Mouse (Mus musculus) embryonic facial prominence, embryonic 14.5 days (tissue): ENCODE results near the gene Rnf207. TPM values are rescaled to one million over a fixed set of nuclear protein-coding genes. Genes with fewer than 3 reads are reported as not detected.

Source experiments
- ATAC-seq: fragments of 200-750 bp; cut with Nextera tagmentation; 2 replicates; pipeline ENCODE4 v1.8.0; 2017; ENCODE audit warnings: low read depth, moderate number of reproducible peaks, moderate TSS enrichment
- DNase-seq: peaks from one replicate; pipeline ENCODE4 v3.0.0-alpha.2; 2015; ENCODE audit warnings: low spot score
- H3K27ac ChIP-seq: fragments of 300-500 bp; sonication (generic); replicated peaks from 2 replicates; pipeline ENCODE4 v1.5.1; 2014; ENCODE audit warnings: low read depth, mild to moderate bottlenecking, low read length, moderate library complexity
- H3K27me3 ChIP-seq: fragments of 300-500 bp; sonication (generic); replicated peaks from 2 replicates; pipeline ENCODE4 v1.6.1; 2014; ENCODE audit warnings: low read length; ENCODE audit not compliant: control insufficient read depth, insufficient read depth
- H3K36me3 ChIP-seq: fragments of 300-500 bp; sonication (generic); 2 replicates; pipeline ENCODE4 v1.6.1; 2014; ENCODE audit warnings: low read length, mixed read lengths; ENCODE audit not compliant: control insufficient read depth, insufficient read depth
- H3K4me1 ChIP-seq: fragments of 300-500 bp; sonication (generic); 2 replicates; pipeline ENCODE4 v1.6.1; 2014; ENCODE audit warnings: antibody characterized with exemption, low read length; ENCODE audit not compliant: control insufficient read depth, insufficient read depth
- H3K4me2 ChIP-seq: fragments of 300-500 bp; sonication (generic); 2 replicates; pipeline ENCODE4 v1.6.1; 2014; ENCODE audit warnings: low read depth, mild to moderate bottlenecking, low read length, moderate library complexity, mixed read lengths
- H3K4me3 ChIP-seq: fragments of 300-500 bp; sonication (generic); 2 replicates; pipeline ENCODE4 v1.5.1; 2014; ENCODE audit warnings: low read depth, mild to moderate bottlenecking, low read length
- H3K9ac ChIP-seq: fragments of 300-500 bp; sonication (generic); 2 replicates; pipeline ENCODE4 v1.6.1; 2014; ENCODE audit warnings: low read depth, mild to moderate bottlenecking, low read length, moderate library complexity, mixed read lengths
- H3K9me3 ChIP-seq: fragments of 300-500 bp; sonication (generic); 2 replicates; pipeline ENCODE4 v1.6.1; 2016; ENCODE audit warnings: low read length; ENCODE audit not compliant: control insufficient read depth
- WGBS: fragments of 180-500 bp; shearing (Covaris S2); extraction: QIAGEN DNeasy Blood & Tissue Kit; methylation state at CpG from one replicate; pipeline ENCODE4 v1.1.7; 2014; 5-methylcytosine and 5-hydroxymethylcytosine counted together
- polyA plus RNA-seq: library from polyadenylated mRNA; unstranded; fragments of >200 nt; fragmentation: Nextera tagmentation; extraction: Ambion mirVana; gene quantifications from 2 replicates; pipeline ENCODE4 v1.2.1, GENCODE M21; 2014

Rnf207 gene
- polyA plus RNA-seq, 1 experiment from 2014 or later, result 0.84 TPM

GRCm38 (mm10) chr4:152338419-152339292, 19.9 kb upstream of the Rnf207 start, which contains the start of gene Chd5:
Gene Chd5 (plus strand): TSS chr4:152338651.
- Histone ChIP-seq H3K4me2 (peak within 1 kb of the TSS; percentile 100), H3K9ac (peak within 1 kb of the TSS; percentile 62), H3K36me3 (peaks cover 23% of the 10 kb centered on the region), H3K27ac (no peak within 1 kb of the TSS), H3K9me3 (no peaks in the 10 kb centered on the region), H3K4me3 (peak within 1 kb of the TSS; percentile 56), H3K4me1 (peaks cover 8% of the 10 kb centered on the region; the same call in 1 of the 2 replicates), H3K27me3 (peaks cover 43% of the 10 kb centered on the region)
- DNase-seq, result no peak
- ATAC-seq, result 0 out of 2 replicates have a peak, but pooled peaks have one; percentile 27
- WGBS, result 6% methylated on average over 7 of the region's 120 CpGs

DNA sequence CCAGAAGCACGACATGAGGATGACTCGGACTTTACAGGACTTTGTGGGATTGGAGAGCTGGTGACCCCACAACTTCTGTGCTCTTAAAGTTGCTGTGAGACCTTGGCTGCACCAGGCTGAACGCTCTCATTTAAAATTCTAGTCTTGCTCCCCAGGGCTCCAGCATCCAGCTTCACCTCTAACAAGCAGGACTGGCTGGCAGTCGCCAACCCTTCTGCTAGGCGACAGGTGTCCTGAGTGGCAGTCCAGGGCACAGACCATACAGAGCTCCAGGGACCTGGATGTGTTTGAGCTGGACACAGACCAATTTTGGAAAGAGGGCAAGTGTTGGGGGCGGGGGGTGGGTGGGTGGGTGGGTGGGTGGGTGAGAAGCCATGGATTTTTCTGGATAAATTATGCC, 19.0 kb upstream of the Rnf207 start:
- DNase-seq (no peak), ATAC-seq (no peak)
- Histone ChIP-seq H3K27me3 (peaks cover 43% of the 10 kb centered on the region), H3K4me1 (peaks cover 8% of the 10 kb centered on the region; the same call in 1 of the 2 replicates), H3K9ac (no peak overlapping the region), H3K27ac (no peak overlapping the region), H3K4me3 (no peak overlapping the region), H3K4me2 (no peak overlapping the region), H3K9me3 (no peaks in the 10 kb centered on the region), H3K36me3 (peaks cover 32% of the 10 kb centered on the region)
- 26% methylated on average over 5 of the region's 6 CpGs for WGBS

GRCm38 (mm10) chr4:152333587-152333986, 14.8 kb upstream of the Rnf207 start:
- Histone ChIP-seq H3K4me3 (no peak overlapping the region), H3K9me3 (no peaks in the 10 kb centered on the region), H3K4me2 (no peak overlapping the region), H3K36me3 (peaks cover 70% of the 10 kb centered on the region), H3K9ac (no peak overlapping the region), H3K27me3 (peaks cover 20% of the 10 kb centered on the region), H3K27ac (no peak overlapping the region), H3K4me1 (no peaks in the 10 kb centered on the region)
- DNase-seq (no peak), ATAC-seq (no peak)
- WGBS, result 91% methylated on average over 12 of the region's 12 CpGs

DNA sequence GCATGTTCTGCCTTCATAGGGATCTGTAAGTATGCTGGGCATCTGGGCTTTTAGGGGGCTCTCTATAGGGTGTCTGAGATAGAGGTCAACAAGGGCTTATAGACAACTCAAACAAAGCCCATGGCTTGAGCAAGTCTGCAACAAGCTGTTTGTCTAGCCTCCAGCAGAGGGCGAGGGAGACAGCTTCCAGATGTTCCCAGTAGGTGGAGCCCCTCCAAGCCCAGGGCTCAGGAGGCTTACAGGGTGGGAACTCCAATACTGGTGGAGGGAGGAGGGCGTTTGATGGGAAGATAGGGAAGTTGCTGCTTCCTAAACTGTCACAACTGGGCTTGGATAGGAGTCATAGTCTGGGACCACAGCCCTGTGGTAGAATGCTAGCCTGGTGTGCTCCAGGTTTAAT, 14.2 kb upstream of the Rnf207 start:
- DNase-seq, result peak; percentile 79
- H3K4me2 ChIP-seq, result no peak overlapping the region
- H3K4me3 ChIP-seq, result no peak overlapping the region
- no peaks in the 10 kb centered on the region for H3K4me1 ChIP-seq
- H3K36me3 ChIP-seq, result peaks cover 77% of the 10 kb centered on the region
- 56% methylated on average over 1 of the region's 2 CpGs for WGBS
- ATAC-seq, result peak; percentile 73
- no peak overlapping the region for H3K27ac ChIP-seq
- no peaks in the 10 kb centered on the region for H3K9me3 ChIP-seq
- H3K27me3 ChIP-seq, result peaks cover 14% of the 10 kb centered on the region; the same call in 1 of the 2 replicates
- H3K9ac ChIP-seq, result no peak overlapping the region

DNA sequence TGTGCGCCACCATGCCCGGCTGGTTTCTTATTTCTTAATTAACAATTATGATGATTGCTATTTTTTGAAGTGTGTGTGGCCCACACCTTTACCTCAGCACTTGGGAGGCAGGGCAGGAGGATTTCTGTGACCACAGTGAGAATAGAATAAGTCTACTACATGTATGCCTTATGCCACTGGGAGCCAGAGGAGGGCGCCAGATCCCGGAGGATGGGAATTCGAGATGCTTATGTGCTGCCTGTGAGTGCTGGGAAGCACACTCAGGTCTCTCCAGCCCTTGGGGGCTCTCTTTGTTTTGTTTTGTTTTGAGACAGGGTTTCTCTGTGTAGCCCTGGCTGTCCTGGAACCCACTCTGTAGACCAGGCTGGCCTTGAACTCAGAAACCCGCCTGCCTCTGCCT, 9.9 kb upstream of the Rnf207 start:
- no peak for DNase-seq
- no peak overlapping the region for H3K4me3 ChIP-seq
- ATAC-seq, result no peak
- no peaks in the 10 kb centered on the region for H3K27me3 ChIP-seq
- peaks cover 60% of the 10 kb centered on the region for H3K36me3 ChIP-seq
- H3K4me2 ChIP-seq, result no peak overlapping the region
- no peaks in the 10 kb centered on the region for H3K9me3 ChIP-seq
- H3K27ac ChIP-seq, result no peak overlapping the region
- no peak overlapping the region for H3K9ac ChIP-seq
- peaks cover 12% of the 10 kb centered on the region for H3K4me1 ChIP-seq
- WGBS, result 79% methylated on average over 6 of the region's 6 CpGs

GRCm38 (mm10) chr4:152326543-152326942, 7.8 kb upstream of the Rnf207 start:
- Histone ChIP-seq H3K27ac (peak overlapping the region; percentile 77; the same call in 1 of the 2 replicates), H3K27me3 (no peaks in the 10 kb centered on the region), H3K9ac (peak overlapping the region; percentile 98), H3K4me1 (peaks cover 12% of the 10 kb centered on the region), H3K36me3 (peaks cover 41% of the 10 kb centered on the region), H3K4me3 (peak overlapping the region; percentile 99), H3K4me2 (peak overlapping the region; percentile 82), H3K9me3 (no peaks in the 10 kb centered on the region)
- WGBS, result 1% methylated on average over 11 of the region's 11 CpGs
- ATAC-seq (no peak), DNase-seq (no peak)

GRCm38 (mm10) chr4:152325574-152326411, 7.0 kb upstream of the Rnf207 start, which contains the start of gene Rpl22:
Gene Rpl22 (plus strand): TSS chr4:152325742.
- peak; percentile 98 for ATAC-seq
- H3K4me3 ChIP-seq, result peak within 1 kb of the TSS; percentile 99
- H3K9ac ChIP-seq, result peak within 1 kb of the TSS; percentile 98
- H3K4me2 ChIP-seq, result peak within 1 kb of the TSS; percentile 82
- peaks cover 12% of the 10 kb centered on the region for H3K4me1 ChIP-seq
- WGBS, result 0% methylated on average over 30 of the region's 70 CpGs
- H3K36me3 ChIP-seq, result peaks cover 34% of the 10 kb centered on the region
- no peaks in the 10 kb centered on the region for H3K9me3 ChIP-seq
- DNase-seq, result peak; percentile 99
- no peaks in the 10 kb centered on the region for H3K27me3 ChIP-seq
- H3K27ac ChIP-seq, result peak within 1 kb of the TSS; percentile 77
